Mouse (Mus musculus) brain, adult 2 months (tissue): ENCODE results near the gene Polrmt.
A peak's percentile ranks its signal among the peaks of the same experiment; 100 is the strongest.
"Not testable (repeated sequence)": the region's sequence is repeated elsewhere in the genome, so short reads cannot be mapped to it uniquely, and the experiment has no call there.

Experiments
- DNase-seq: peaks from one replicate; pipeline ENCODE4 v3.0.0; 2011; ENCODE audit warnings: low read depth, low spot score

Polrmt gene

DNA sequence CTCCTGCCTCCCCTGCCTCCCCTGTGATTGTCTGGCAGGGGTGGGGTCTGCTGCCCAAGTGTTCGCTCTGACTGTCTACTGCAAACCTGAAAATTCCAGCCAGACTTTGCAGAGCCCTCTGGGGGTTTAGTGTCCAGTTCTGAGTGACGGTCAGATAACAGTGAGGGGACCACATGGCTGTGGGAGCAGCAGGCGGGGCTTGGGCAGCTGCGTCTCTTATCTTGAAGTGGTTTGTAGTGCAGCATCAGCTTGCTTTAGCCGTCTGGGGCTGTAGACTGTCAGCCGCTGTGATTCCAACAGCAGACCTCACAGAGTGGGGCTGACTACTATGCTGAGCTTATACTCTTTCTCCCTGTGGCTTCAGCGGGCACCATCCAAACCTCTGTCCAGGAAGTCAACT lies 37.1 kb downstream of the Polrmt start:
- DNase-seq: no peak

DNA sequence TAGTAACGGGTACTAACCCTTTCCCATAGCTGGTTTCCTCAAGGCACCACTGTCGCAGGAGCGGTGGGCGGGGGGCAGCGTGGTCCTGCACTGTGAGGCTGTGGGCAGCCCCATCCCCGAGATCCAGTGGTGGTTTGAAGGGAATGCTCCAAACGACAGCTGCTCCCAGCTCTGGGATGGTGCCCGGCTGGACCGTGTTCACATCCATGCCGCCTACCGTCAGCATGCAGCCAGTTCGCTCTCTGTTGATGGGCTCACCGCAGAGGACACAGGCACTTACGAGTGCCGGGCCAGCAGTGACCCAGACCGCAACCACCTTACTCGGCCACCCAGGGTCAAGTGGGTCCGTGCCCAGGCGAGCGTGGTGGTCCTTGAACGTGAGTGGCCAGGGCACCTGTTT lies 37.7 kb downstream of the Polrmt start:
- no peak for DNase-seq

DNA sequence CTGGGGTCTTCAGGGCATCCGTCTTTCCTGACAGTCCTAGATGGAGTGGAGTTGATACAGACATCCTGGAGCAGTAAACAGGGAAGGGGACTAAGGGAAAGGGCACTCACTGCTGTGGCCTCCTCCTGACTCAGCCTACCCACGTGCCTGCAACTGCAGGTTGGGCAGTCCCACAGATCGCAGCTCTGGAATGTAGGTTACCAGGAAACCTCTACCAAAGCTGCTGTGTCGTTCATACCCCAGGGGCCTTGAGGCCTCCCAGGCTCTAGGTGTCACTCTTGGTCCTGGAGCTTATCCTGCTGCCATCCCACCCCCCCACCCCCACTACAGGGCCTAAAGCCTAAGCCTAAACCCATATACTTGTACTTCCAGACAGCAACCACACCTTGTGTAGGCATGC lies 38.6 kb downstream of the Polrmt start:
- peak; percentile 53 for DNase-seq

DNA sequence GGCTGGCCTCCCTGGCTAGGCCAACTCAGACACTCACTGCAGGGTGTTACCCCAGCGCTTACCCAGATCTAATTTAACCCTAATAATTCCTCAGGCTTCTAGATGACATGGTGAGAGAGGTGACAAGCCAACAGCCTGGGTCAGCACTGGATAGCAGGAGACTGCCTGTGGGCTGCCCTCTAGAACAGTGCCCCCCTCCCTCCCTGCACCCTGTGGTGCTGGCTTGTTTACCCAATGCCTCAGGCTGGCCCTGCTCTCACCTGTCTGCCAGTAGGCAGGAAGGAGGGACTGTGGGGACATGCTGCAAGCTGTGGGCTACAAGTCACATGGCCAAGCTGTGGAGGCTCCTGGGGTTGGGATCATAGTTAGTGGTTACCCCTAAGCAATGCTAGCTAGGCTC lies 39.2 kb downstream of the Polrmt start:
- DNase-seq: peak; percentile 79

DNA sequence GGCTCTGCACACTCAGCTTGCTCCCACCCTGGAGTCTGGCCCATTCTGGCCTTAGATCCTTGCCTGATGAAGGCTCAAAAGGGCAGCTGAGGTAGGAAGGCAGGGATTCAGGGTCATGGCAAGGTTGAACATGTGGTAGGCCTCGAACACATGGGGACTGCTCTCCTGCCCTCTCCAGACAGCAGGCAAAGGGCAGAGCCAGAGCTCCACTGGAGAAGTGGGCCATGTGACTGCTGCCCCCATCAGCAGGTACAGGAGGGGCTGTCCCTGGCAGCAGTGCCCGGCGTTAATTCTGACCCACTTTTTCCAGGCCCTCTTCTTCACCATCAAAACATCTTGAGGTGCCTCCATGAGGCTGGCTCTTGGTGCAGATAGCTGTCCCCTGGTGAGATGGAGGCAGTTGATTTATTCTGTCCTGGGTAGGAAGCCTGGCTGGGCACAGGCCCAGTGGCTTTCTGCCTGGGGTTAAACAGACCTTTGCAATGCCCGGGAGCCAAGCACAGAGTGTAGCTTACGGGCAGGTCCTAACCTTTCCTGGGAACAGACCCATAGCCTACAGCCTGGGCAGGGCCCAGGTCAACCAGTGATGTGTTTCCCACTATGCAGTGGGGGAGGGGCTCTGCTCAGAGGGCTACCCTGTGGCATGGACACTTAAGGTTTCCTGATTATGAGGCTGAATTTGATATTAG lies 39.8 kb downstream of the Polrmt start:
- peak; percentile 52 for DNase-seq

DNA sequence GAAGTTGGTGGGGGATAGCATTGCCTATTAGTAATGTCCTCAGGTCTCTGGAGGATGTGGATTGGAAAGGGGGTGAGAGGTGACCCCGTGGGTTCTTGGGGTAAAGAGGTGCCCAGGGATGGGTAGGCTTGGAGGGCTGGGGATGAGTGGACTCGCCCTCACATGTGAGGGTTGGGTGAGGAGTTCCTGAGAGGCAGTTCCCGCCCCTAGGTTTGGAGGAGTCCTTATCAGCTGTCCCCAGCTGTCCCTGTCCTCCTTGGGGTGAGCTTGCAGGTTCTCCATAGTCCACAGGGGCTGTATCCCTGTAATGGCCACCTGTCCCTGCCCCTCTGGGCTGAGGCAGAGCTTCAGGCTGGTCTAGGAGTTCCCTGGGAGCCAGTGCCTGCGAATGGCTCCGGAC lies 40.4 kb downstream of the Polrmt start:
- no peak for DNase-seq

DNA sequence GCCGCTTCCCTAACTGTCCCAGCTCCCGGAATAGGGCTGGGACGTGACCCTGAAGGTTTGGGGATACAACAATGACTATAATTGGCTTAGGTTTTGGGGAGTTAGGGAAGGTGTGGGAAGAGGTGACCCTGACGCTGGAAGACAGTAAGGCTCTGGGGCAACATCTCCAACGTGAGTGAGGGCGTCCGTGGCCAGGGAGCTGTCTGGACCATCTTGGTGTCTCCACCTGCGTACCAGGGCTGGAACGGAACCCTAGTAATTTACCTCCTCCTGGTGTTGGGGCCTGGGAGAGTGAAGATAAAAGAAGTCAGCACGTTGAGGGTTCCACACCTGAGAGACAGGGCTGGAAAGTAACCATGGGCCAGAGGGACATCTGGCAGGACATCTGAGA lies 41.4 kb downstream of the Polrmt start:
- DNase-seq: no peak

DNA sequence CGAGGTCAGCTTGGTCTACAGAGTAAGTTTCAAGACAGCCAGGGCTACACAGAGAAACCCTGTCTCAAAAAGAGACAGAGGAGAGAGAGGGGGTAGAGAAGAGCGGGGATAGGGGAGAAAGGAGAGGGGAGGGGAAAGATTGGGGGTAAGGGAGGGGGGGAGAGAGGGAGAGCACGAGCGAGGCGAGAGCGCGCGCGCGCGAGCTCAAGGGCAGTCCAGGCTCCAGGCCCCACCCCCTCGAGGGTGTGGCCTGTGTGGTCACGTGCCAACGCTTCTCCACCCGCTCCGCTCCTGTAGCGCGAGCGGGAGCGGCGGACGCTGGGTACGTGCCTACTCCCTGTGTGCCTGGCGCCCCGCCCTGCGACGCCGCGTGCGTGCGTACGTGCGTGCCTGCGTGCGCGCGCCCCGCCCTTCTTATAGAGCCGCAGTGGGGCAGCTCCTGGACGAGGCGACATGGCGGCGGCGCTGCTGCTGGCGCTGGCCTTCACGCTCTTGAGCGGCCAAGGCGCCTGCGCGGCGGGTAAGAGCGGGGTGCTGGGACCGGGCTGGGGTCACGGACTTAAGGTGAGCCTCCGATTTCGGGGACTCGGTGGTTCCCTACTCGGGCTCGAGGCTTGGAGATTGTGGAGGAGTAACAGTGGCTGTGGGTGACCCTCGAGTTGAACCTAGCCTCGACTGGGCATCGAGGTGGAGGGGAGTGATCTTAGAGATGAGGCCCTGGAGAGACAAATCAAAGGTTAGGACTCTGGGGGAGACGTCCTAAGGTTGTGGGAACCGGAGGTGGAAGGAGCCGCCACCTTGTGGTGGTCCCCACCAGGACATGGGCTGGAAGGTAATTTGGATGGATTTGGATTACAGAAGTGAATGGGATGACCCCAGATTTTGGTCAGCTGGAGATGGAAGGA lies 42.1 kb downstream of the Polrmt start, which contains the start of gene Bsg:
TSS of gene Bsg (plus strand) at position 427 of the 905 bp plus-strand sequence.
- peak; percentile 100 for DNase-seq

DNA sequence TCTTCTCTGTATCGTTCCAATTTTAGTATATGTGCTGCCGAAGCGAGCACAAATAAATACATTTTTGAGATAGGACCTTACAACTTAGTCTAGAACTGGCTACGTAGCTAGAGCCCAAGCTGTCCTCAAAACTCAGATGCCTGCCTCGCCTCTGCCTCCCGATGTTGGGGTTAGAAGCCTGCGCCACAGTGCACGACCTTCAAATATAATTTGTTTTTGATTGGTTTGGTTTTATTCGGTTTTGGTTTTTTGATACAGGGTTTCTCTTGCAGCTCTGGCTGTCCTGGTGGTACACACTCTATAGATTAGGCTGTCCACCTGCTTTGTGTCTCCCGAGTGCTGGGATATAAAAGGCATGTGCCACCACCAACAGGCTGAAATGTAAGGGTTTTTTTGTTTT lies 42.8 kb downstream of the Polrmt start:
- no peak for DNase-seq

DNA sequence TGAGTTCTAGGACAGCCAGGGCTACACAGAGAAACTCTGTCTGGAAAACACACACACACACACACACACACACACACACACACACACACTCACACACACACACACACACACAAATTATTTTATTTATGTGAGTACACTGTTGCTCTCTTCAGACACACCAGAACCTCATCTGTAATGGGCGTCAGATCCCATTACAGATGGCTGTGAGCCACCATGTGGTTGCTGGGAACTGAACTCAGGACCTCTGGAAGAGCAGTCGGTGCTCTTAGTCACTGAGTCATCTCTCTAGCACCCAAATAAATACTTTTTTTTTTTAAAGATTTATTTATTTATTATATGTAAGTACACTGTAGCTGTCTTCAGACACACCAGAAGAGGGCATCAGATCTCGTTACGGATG lies 43.4 kb downstream of the Polrmt start:
- not testable (repeated sequence) for DNase-seq

DNA sequence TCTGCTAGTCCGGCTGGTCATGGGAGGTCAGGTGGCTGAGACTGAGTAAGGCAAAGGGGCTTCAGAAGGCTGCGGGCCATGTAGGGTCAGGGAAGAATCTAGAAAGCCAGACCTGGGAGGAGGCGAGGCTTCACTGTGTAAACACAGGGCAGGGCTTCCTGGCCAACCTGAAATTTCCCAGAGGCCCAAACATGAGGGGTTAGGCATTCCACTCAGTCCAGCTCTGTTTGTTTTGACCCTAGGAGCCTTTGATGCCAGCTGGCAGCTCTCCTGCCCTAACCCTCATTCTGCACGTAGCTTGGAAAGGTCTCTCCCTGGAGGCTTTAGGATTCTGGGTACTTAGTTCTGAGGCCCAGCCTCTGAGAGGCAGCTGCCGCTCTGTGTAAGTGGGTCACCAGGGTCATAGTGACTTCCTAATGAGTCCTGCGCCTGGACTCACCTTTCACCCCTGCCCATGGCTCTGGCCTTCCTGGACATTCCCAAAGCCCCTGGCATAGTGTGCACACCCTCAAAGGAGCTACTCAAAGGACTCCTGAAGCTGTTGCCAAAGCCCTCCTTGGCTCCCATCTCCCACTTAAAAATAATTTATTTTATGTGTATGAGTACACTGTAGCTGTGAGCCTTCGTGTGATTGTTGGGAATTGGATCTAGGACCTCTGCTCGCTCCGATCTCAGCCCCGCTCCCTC lies 44.8 kb downstream of the Polrmt start:
- no peak for DNase-seq

DNA sequence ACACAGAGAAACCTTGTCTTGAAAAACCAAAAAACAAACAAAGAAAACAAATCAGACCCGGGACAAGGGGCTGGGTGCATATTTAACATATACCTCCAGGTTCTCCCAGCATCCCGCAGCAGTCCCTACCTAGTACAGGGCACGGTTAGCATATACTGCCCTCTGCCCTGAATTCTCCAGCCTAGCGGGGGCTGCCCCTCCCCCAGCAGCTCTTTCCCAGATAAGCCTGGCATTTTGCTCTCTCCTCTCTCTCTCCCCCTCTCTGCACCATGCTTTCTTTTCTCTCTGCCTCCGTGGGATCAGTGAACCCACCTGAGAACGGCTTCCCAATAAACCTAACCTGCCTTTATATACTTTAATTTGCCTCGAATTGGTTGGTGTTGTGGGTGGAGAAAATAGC lies 45.7 kb downstream of the Polrmt start:
- no peak for DNase-seq

DNA sequence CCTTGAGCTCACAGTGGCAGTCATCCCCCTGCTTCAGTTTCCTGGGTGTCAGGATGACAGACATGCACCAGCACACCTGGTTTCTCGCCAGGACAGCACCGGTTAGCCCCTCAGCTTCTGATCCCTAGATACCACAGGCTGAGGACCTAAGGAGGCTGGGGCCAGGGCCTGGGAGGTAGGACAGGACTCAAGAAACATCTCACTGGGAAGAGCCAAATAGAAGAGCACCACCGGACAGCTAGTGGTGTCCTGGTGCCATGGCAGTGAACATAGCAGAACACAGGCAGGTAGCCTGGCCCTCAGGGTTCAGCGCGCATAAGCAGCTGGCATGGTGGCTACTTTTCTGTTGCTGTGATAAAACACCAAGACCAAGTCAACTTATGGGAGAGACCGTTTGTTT lies 47.9 kb downstream of the Polrmt start:
- no peak for DNase-seq

DNA sequence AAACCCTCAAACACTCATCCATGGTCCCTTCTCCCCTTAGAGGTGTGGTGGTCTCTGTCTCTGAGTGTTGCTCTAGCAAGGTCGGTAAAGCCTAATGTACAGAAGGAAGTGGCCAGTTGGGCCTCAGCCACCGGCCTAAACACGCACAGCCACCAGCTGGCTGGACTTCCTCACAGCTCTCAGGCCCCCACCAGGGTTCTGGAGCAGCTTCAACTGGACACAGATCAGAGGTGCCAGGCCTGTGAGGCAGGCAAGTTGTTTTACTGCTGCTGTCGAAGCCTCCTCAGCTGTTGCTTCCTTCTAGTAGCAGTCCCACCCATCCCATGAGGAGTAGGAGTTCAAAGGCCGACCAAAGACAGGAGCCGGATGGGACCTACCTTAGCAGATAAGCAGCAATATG lies 48.5 kb downstream of the Polrmt start:
- peak; percentile 95 for DNase-seq

DNA sequence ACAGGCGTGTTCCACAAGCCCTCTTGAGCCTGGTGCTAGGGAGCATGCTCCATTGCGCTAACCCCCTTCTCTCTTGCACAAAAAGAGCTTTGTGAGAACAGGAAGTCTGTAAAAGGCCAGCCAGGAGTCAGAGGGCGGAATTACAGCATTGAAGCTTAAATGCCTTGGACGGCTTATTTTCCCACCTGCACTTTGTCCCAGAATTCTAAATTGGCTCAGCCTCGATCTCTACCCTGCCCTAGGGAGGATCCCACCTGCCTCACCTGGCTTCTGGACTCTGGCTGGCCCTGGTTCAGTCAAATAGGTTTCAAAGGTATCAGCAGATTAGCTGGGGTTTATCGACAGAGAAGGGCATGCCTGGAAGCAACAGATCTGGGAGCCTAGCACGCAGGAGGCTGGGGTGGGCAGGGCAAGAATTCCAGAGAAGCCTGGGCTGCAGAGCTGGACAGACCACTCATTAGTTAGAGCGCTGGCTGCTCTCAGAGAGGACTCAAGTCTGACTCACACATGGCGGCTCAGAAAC lies 50.2 kb downstream of the Polrmt start:
- DNase-seq: peak; percentile 67

DNA sequence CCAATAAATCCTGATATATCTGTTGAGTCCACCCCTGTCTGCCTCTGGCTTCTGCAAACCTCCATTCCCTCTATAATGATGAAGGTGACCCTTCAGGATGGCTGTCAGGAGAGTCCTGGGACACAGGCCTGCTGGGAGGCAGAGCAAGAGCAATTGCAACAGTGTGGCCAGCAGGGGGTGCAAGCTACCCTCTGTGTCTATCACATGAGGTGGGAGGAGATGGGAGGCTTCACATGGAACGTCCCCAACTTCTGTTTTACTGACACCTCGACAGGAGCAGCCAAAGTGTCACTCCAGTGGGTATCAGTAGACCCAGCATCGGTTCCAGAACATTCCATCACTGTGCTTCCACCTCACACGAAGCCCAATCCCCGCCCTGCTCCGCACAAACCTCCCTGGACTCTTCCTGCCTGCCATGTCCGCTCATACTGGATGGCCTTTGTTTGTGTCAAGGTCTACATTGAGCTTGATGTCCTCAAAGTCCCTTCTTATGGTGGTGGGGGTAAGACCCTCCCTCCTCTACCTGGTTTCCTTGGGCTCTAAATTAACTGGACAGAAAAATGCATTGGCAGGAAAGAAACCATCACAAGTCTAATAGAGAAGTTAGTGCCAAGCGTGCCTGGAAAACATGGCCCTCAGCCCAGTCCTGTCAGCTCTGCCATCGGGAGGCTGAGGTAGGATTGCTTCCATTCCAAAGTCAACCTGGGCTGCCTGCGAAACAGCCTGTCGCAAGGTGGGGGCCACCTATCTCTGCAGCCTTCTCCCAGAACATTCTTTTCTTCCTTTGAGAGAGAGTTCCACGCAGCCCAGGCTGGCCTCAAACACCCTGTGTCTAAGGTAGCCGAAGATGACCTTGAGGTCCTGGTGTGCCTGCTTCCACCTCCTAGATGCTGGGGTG lies 50.9 kb downstream of the Polrmt start:
- DNase-seq: peak; percentile 94

DNA sequence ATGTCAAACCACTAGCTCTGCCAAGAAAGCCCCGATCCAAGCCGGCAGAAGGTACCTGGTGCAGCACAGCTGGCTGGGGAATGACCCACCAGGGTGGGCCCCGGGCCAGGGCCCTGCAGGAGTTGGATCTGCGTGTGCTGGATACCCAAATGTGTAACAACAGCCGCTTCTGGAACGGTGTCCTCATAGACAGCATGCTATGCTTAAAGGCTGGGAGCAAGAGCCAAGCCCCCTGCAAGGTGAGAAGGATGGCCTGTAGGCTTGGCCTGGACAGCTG lies 52.1 kb downstream of the Polrmt start:
- DNase-seq: no peak

DNA sequence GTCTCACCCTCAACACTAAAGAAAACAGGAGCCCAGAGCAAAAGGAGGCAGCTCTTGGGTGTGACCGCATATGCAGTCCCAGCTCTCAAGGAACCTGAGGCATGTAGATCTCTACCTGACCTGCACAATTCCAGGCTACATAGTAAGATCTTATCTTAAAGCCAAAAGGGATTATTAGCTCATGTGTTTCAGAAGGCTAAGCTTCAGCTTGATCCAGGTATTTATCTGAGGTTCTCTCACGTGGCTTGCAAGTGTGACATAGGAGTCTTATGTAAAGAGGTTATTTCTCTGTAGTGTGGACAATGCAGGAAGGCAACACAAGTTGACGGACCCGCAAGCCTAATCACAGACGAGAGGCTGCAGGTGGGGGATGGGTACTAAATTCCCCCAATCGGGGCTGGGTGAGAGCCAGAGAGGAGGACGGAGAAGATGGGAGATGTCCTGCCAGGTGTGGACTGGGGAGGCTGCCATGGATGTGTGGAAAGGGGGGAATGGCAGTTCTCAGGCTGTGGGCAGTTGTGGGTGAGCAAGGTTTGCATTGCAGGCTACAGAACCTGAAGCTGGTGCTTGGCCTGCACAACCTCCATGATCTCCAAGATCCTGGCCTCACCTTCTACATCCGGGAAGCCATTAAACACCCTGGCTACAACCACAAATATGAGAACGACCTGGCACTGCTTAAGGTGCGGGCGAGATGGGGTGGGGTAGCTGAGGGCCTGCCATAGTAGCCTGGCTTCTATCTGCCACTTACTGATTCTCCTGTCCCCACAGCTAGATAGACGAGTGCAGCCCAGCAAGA lies 52.6 kb downstream of the Polrmt start:
- DNase-seq: no peak

DNA sequence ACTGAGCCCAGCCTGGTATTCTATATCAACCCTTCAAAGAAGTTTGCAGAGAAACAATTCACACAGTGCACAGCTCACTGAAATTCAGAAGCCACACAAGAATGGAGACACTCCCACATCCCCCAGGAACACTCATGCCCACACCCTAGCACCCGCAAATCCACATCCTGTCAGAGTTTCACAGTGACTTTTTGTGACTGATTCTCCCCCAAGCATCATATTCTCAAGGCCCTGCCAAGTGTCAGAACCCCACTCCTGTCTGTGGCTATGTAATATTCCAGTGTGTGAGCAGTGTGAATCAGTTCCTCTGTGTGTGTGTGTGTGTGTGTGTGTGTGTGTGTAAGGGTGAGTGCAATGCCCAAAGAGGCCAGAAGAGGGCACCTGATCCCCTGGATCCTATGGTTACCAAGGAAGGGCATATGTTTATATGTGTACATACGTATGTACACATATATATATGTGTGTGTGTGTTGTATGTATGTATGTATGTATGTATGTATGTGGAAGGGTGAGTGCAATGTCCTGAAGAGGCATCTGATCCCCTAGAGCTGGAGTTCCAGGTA lies 54.3 kb downstream of the Polrmt start:
- no peak for DNase-seq

DNA sequence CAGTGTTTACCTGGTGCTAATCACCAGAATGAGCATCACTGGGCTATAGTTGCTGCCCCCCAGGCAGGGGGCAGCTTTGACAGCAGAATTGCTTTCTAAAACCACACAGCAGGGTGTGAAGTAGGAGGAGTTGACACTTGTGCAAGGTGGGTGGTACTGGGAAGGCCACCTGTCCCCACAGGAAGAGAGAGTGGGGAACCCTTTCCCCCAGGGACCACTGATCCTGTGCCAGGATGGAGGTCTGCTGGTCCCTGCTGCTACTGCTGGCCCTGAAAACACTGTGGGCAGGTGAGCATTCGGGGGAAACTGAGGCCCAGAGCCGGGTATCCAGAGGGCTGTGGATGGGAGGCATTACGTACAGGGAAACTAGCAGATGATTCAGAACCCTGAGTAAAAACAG lies 57.2 kb downstream of the Polrmt start:
- no peak for DNase-seq
